Mouse (Mus musculus): ENCODE data around the gene Fkbp5.
A peak's percentile ranks its signal among the peaks of the same experiment; 100 is the strongest.

Fkbp5 gene

GRCm38 (mm10) chr17:28523355-28524008 lies 6.2 kb upstream of the Fkbp5 start:
- DNase-seq (ENCODE audit: low read depth, low spot score): peak; percentile 59

GRCm38 (mm10) chr17:28522623-28523354 lies 5.5 kb upstream of the Fkbp5 start:
- DNase-seq (ENCODE audit: low read depth, low spot score): peak; percentile 96

- DNase-seq (ENCODE audit: low read depth, low spot score): no peak
Measured at GRCm38 (mm10) chr17:28521920-28522319, 4.6 kb upstream of the Fkbp5 start.

GRCm38 (mm10) chr17:28521071-28521726 lies 3.9 kb upstream of the Fkbp5 start:
- no peak for DNase-seq (ENCODE audit: low read depth, low spot score)

- DNase-seq (ENCODE audit: low read depth, low spot score): no peak
Measured at GRCm38 (mm10) chr17:28520561-28520960, 3.2 kb upstream of the Fkbp5 start.

GRCm38 (mm10) chr17:28519827-28520226 lies 2.5 kb upstream of the Fkbp5 start:
- peak; percentile 63 for DNase-seq (ENCODE audit: low read depth, low spot score)

GRCm38 (mm10) chr17:28518615-28519071 lies 1.3 kb upstream of the Fkbp5 start:
- peak; percentile 49 for DNase-seq (ENCODE audit: low read depth, low spot score)

- DNase-seq (ENCODE audit: low read depth, low spot score): peak; percentile 78
Measured at GRCm38 (mm10) chr17:28517956-28518614, 758 bp upstream of the Fkbp5 start.

GRCm38 (mm10) chr17:28516881-28517280 lies 446 bp downstream of the Fkbp5 start:
- peak; percentile 32 for DNase-seq (ENCODE audit: low read depth, low spot score)

GRCm38 (mm10) chr17:28515431-28516341 lies 1.6 kb downstream of the Fkbp5 start:
- DNase-seq (ENCODE audit: low read depth, low spot score): peak; percentile 59

- DNase-seq (ENCODE audit: low read depth, low spot score): no peak
Measured at GRCm38 (mm10) chr17:28514555-28514954, 2.8 kb downstream of the Fkbp5 start.

GRCm38 (mm10) chr17:28513844-28514243 lies 3.5 kb downstream of the Fkbp5 start:
- DNase-seq (ENCODE audit: low read depth, low spot score): no peak

GRCm38 (mm10) chr17:28513337-28513736 lies 4.0 kb downstream of the Fkbp5 start:
- no peak for DNase-seq (ENCODE audit: low read depth, low spot score)

- DNase-seq (ENCODE audit: low read depth, low spot score): no peak
Measured at GRCm38 (mm10) chr17:28512696-28513095, 4.6 kb downstream of the Fkbp5 start.

- DNase-seq (ENCODE audit: low read depth, low spot score): no peak
Measured at GRCm38 (mm10) chr17:28511616-28512541, 5.4 kb downstream of the Fkbp5 start.

- DNase-seq (ENCODE audit: low read depth, low spot score): peak; percentile 34
Measured at GRCm38 (mm10) chr17:28510445-28511342, 6.6 kb downstream of the Fkbp5 start.

- DNase-seq (ENCODE audit: low read depth, low spot score): no peak
Measured at GRCm38 (mm10) chr17:28507496-28507895, 9.8 kb downstream of the Fkbp5 start.

GRCm38 (mm10) chr17:28506895-28507294 lies 10.4 kb downstream of the Fkbp5 start:
- no peak for DNase-seq (ENCODE audit: low read depth, low spot score)

GRCm38 (mm10) chr17:28505591-28505990 lies 11.7 kb downstream of the Fkbp5 start:
- no peak for DNase-seq (ENCODE audit: low read depth, low spot score)
